Mouse (Mus musculus): Measurements from ENCODE around the gene Nynrin. TPM values are rescaled to one million over a fixed set of nuclear protein-coding genes. Genes with fewer than 3 reads are reported as not detected.

Nynrin gene
- polyA plus RNA-seq, 1 experiment from 2014 or later: 15.4 TPM

- no peak overlapping the region for H3K9ac ChIP-seq
- no peak for ATAC-seq (ENCODE audit: insufficient read depth, low FRiP score, low read depth)
- whole genome bisulfite sequencing: 57% methylated on average over 9 of the region's 9 CpGs
- H3K4me3 ChIP-seq (replicated peaks): no peak overlapping the region
- H3K27ac ChIP-seq: 0 out of 2 replicates have a peak overlapping the region, but pooled peaks have one; percentile 23
- H3K36me3 ChIP-seq: no peaks in the 10 kb centered on the region
- H3K9me3 ChIP-seq: no peaks in the 10 kb centered on the region
- H3K4me1 ChIP-seq: no peaks in the 10 kb centered on the region
- no peaks in the 10 kb centered on the region for H3K27me3 ChIP-seq (replicated peaks)
- no peak overlapping the region for H3K4me2 ChIP-seq
Observed at GRCm38 (mm10) chr14:55845506-55846294, 8.1 kb upstream of the Nynrin start.

GRCm38 (mm10) chr14:55850885-55851284 is 2.9 kb upstream of the Nynrin start:
- Histone ChIP-seq H3K9me3 (no peaks in the 10 kb centered on the region), H3K27me3 (replicated peaks) (no peaks in the 10 kb centered on the region), H3K4me2 (no peak overlapping the region), H3K36me3 (no peaks in the 10 kb centered on the region), H3K4me3 (replicated peaks) (no peak overlapping the region), H3K27ac (no peak overlapping the region), H3K9ac (no peak overlapping the region), H3K4me1 (peaks cover 14% of the 10 kb centered on the region)
- 36% methylated on average over 6 of the region's 6 CpGs for WGBS
- no peak for ATAC-seq (ENCODE audit: insufficient read depth, low FRiP score, low read depth)

- Histone ChIP-seq H3K4me1 (peaks cover 25% of the 10 kb centered on the region), H3K4me3 (replicated peaks) (peak overlapping the region; percentile 62), H3K4me2 (peak overlapping the region; percentile 69), H3K27me3 (replicated peaks) (no peaks in the 10 kb centered on the region), H3K27ac (peak overlapping the region; percentile 97), H3K9ac (no peak overlapping the region), H3K9me3 (no peaks in the 10 kb centered on the region), H3K36me3 (no peaks in the 10 kb centered on the region)
- ATAC-seq (ENCODE audit: insufficient read depth, low FRiP score, low read depth): peak; percentile 64
- WGBS: 7% methylated on average over 11 of the region's 11 CpGs
Observed at GRCm38 (mm10) chr14:55852646-55853551, 911 bp upstream of the Nynrin start.

GRCm38 (mm10) chr14:55854406-55855100 is 743 bp downstream of the Nynrin start:
- no peaks in the 10 kb centered on the region for H3K9me3 ChIP-seq
- ATAC-seq (ENCODE audit: insufficient read depth, low FRiP score, low read depth): no peak
- peak overlapping the region; percentile 57 for H3K9ac ChIP-seq
- no peaks in the 10 kb centered on the region for H3K36me3 ChIP-seq
- under 1% methylated on average over 9 of the region's 9 CpGs for WGBS
- peak overlapping the region; percentile 62 for H3K4me3 ChIP-seq (replicated peaks)
- H3K4me2 ChIP-seq: peak overlapping the region; percentile 69
- H3K4me1 ChIP-seq: peaks cover 28% of the 10 kb centered on the region
- H3K27me3 ChIP-seq (replicated peaks): no peaks in the 10 kb centered on the region
- peak overlapping the region; percentile 97 for H3K27ac ChIP-seq

- H3K4me1 ChIP-seq: peaks cover 28% of the 10 kb centered on the region
- H3K9me3 ChIP-seq: no peaks in the 10 kb centered on the region
- peak overlapping the region; percentile 62 for H3K4me3 ChIP-seq (replicated peaks)
- H3K27me3 ChIP-seq (replicated peaks): no peaks in the 10 kb centered on the region
- ATAC-seq (ENCODE audit: insufficient read depth, low FRiP score, low read depth): peak; percentile 11; the same call in 1 of the 2 replicates
- H3K36me3 ChIP-seq: no peaks in the 10 kb centered on the region
- H3K9ac ChIP-seq: peak overlapping the region; percentile 57
- H3K27ac ChIP-seq: peak overlapping the region; percentile 97
- 1% methylated on average over 4 of the region's 4 CpGs for WGBS
- H3K4me2 ChIP-seq: peak overlapping the region; percentile 69
Observed at GRCm38 (mm10) chr14:55855101-55855561, 1.3 kb downstream of the Nynrin start.

- H3K4me3 ChIP-seq (replicated peaks): 0 out of 2 replicates have a peak overlapping the region, but pooled peaks have one; percentile 4
- ATAC-seq (ENCODE audit: insufficient read depth, low FRiP score, low read depth): no peak
- H3K27me3 ChIP-seq (replicated peaks): no peaks in the 10 kb centered on the region
- no peak overlapping the region for H3K9ac ChIP-seq
- H3K27ac ChIP-seq: no peak overlapping the region
- no peaks in the 10 kb centered on the region for H3K9me3 ChIP-seq
- no peaks in the 10 kb centered on the region for H3K36me3 ChIP-seq
- peaks cover 33% of the 10 kb centered on the region for H3K4me1 ChIP-seq
- peak overlapping the region; percentile 23 for H3K4me2 ChIP-seq
- 42% methylated on average over 4 of the region's 4 CpGs for WGBS
Observed at GRCm38 (mm10) chr14:55857588-55857987, 3.8 kb downstream of the Nynrin start.

- Histone ChIP-seq H3K4me3 (replicated peaks) (no peak overlapping the region), H3K4me1 (peaks cover 20% of the 10 kb centered on the region), H3K4me2 (no peak overlapping the region; the same call in 1 of the 2 replicates), H3K27me3 (replicated peaks) (no peaks in the 10 kb centered on the region), H3K9me3 (no peaks in the 10 kb centered on the region), H3K9ac (no peak overlapping the region), H3K36me3 (peaks cover 24% of the 10 kb centered on the region), H3K27ac (peak overlapping the region; percentile 7; the same call in 1 of the 2 replicates)
- no peak for ATAC-seq (ENCODE audit: insufficient read depth, low FRiP score, low read depth)
- 48% methylated on average over 6 of the region's 6 CpGs for WGBS
Observed at GRCm38 (mm10) chr14:55862186-55862585, 8.4 kb downstream of the Nynrin start.

GRCm38 (mm10) chr14:55862970-55863369 is 9.2 kb downstream of the Nynrin start:
- Histone ChIP-seq H3K4me3 (replicated peaks) (no peak overlapping the region), H3K27ac (no peak overlapping the region), H3K36me3 (peaks cover 28% of the 10 kb centered on the region), H3K4me1 (peaks cover 15% of the 10 kb centered on the region), H3K9ac (no peak overlapping the region), H3K27me3 (replicated peaks) (no peaks in the 10 kb centered on the region), H3K9me3 (no peaks in the 10 kb centered on the region), H3K4me2 (no peak overlapping the region)
- WGBS: 88% methylated on average over 10 of the region's 10 CpGs
- ATAC-seq (ENCODE audit: insufficient read depth, low FRiP score, low read depth): no peak

- peak; percentile 60 for ATAC-seq (ENCODE audit: insufficient read depth, low FRiP score, low read depth)
- no peaks in the 10 kb centered on the region for H3K9me3 ChIP-seq
- 23% methylated on average over 7 of the region's 7 CpGs for WGBS
- H3K4me2 ChIP-seq: no peak overlapping the region
- H3K27ac ChIP-seq: no peak overlapping the region
- H3K4me1 ChIP-seq: peaks cover 15% of the 10 kb centered on the region
- no peaks in the 10 kb centered on the region for H3K27me3 ChIP-seq (replicated peaks)
- no peak overlapping the region for H3K9ac ChIP-seq
- H3K4me3 ChIP-seq (replicated peaks): no peak overlapping the region
- H3K36me3 ChIP-seq: peaks cover 36% of the 10 kb centered on the region
Observed at GRCm38 (mm10) chr14:55863773-55864172, 10.0 kb downstream of the Nynrin start.

GRCm38 (mm10) chr14:55866962-55867361 is 13.2 kb downstream of the Nynrin start:
- no peak for ATAC-seq (ENCODE audit: insufficient read depth, low FRiP score, low read depth)
- 35% methylated on average over 4 of the region's 4 CpGs for WGBS
- Histone ChIP-seq H3K4me1 (peaks cover 2% of the 10 kb centered on the region; the same call in 1 of the 2 replicates), H3K4me3 (replicated peaks) (no peak overlapping the region), H3K27ac (no peak overlapping the region), H3K36me3 (peaks cover 66% of the 10 kb centered on the region), H3K4me2 (no peak overlapping the region), H3K9me3 (no peaks in the 10 kb centered on the region), H3K27me3 (replicated peaks) (no peaks in the 10 kb centered on the region), H3K9ac (no peak overlapping the region)

GRCm38 (mm10) chr14:55868230-55869026 is 14.6 kb downstream of the Nynrin start:
- no peak for ATAC-seq (ENCODE audit: insufficient read depth, low FRiP score, low read depth)
- Histone ChIP-seq H3K27me3 (replicated peaks) (no peaks in the 10 kb centered on the region), H3K9me3 (no peaks in the 10 kb centered on the region), H3K4me3 (replicated peaks) (no peak overlapping the region), H3K9ac (no peak overlapping the region), H3K4me2 (no peak overlapping the region), H3K36me3 (peaks cover 71% of the 10 kb centered on the region), H3K27ac (no peak overlapping the region), H3K4me1 (peaks cover 5% of the 10 kb centered on the region; the same call in 1 of the 2 replicates)
- WGBS: 84% methylated on average over 14 of the region's 14 CpGs
